Mouse (Mus musculus) liver, embryonic 14.5 days (tissue): ENCODE measurements around the gene Bbs9.

ENCODE experiments used
- CTCF ChIP-seq: IDR thresholded peaks from 2 replicates; pipeline ENCODE4 v1.5.1; 2016; ENCODE audit warnings: antibody characterized with exemption, low read depth, control low read depth
- EP300 ChIP-seq: IDR thresholded peaks from 2 replicates; pipeline ENCODE4 v1.6.1; 2016; ENCODE audit warnings: antibody characterized with exemption, low read depth

- TF ChIP-seq CTCF (no peak), EP300 (no peak)
Observed at GRCm38 (mm10) chr9:22702812-22703367, 227.4 kb downstream of the Bbs9 start.
